Comparison of ENCODE assay signal across 8 mouse cellular contexts in genomic region chr2:180745248-180745927, GRCm38 (mm10). TPM values are rescaled to one million over a fixed set of nuclear protein-coding genes. Genes with fewer than 3 reads are reported as not detected.
DNase-seq lines count a peak whose midpoint lies in the region; ATAC-seq lines count a peak whose summit lies in the region.

No protein-coding gene starts in this region.

- WGBS in hindbrain, embryonic 15.5 days = 35% methylated on average over 17 of the region's 17 CpGs

- H3K4me1 ChIP-seq in hindbrain, embryonic 15.5 days (replicated peaks) = peaks cover 4% of the 10 kb centered on the region; the same call in 1 of the 2 replicates

- peak; percentile 91 for DNase-seq in NIH3T3 (ENCODE audit: low read depth)
- peak; percentile 74 for DNase-seq in cerebellum, adult 9-11 months
- peak; percentile 60 to 95 for DNase-seq in frontal cortex, adult 2 months (ENCODE audit: extremely low spot score in 1 of 2, low spot score in 1 of 2)
- DNase-seq in layer of hippocampus, postnatal 36 days = peak; percentile 77 to 83
- DNase-seq in lung, postnatal 36 days = peak; percentile 94
- peak; percentile 84 for DNase-seq in right cerebral cortex, adult 18-20 months
- DNase-seq in urinary bladder, adult 2 months (ENCODE audit: low spot score) = peak; percentile 69

- no peaks in the 10 kb centered on the region; the same call in 1 of the 2 replicates for H3K27me3 ChIP-seq in hindbrain, embryonic 15.5 days

- H3K4me2 ChIP-seq in hindbrain, embryonic 15.5 days = no peak overlapping the region

- H3K36me3 ChIP-seq in hindbrain, embryonic 15.5 days = no peaks in the 10 kb centered on the region

- ATAC-seq in hindbrain, embryonic 15.5 days (ENCODE audit: low FRiP score, low read depth) = peak; percentile 77

- H3K27ac ChIP-seq in hindbrain, embryonic 15.5 days (replicated peaks) = no peak overlapping the region

- H3K9ac ChIP-seq in hindbrain, embryonic 15.5 days = no peak overlapping the region

- H3K9me3 ChIP-seq in hindbrain, embryonic 15.5 days = no peaks in the 10 kb centered on the region

- no peak overlapping the region for H3K4me3 ChIP-seq in hindbrain, embryonic 15.5 days

RNA-seq across cellular contexts. Expression of gene Slc17a9, which starts 20.3 kb away (rescaled TPM):
- polyA plus RNA-seq in frontal cortex, adult 2 months (2012; rRNA removed) = 1.00 and 1.1 TPM in 2 replicates
- polyA plus RNA-seq in hindbrain, embryonic 15.5 days (2015; fragmentation: Nextera tagmentation; extraction: Ambion mirVana) = 0.29 and 0.33 TPM in 2 replicates
- under 1 TPM in 1 of 2 experiments, not detected in 1; 0.51 TPM for total RNA-seq in layer of hippocampus, postnatal 36 days (2021)
- 4.6 and 5.3 TPM in 2 replicates for polyA plus RNA-seq in urinary bladder, adult 2 months (2012; rRNA removed)

RNA-seq across cellular contexts. Expression of gene Bhlhe23, which starts 31.3 kb away (rescaled TPM):
- polyA plus RNA-seq in frontal cortex, adult 2 months (2012; rRNA removed) = 0.04 and 0.08 TPM in 2 replicates
- polyA plus RNA-seq in hindbrain, embryonic 15.5 days (2015; fragmentation: Nextera tagmentation; extraction: Ambion mirVana) = 0.73 and 5.2 TPM in 2 replicates
- not detected for total RNA-seq in layer of hippocampus, postnatal 36 days (2021)
- not detected in 2 replicates for polyA plus RNA-seq in urinary bladder, adult 2 months (2012; rRNA removed)

RNA-seq across cellular contexts. Expression of gene Gid8, which starts 35.5 kb away (rescaled TPM):
- 57.0 and 57.7 TPM in 2 replicates for polyA plus RNA-seq in frontal cortex, adult 2 months (2012; rRNA removed)
- polyA plus RNA-seq in hindbrain, embryonic 15.5 days (2015; fragmentation: Nextera tagmentation; extraction: Ambion mirVana) = 51.6 and 54.9 TPM in 2 replicates
- 10 to 100 TPM; 63.3 to 63.4 TPM for total RNA-seq in layer of hippocampus, postnatal 36 days (2021)
- 59.7 and 64.6 TPM in 2 replicates for polyA plus RNA-seq in urinary bladder, adult 2 months (2012; rRNA removed)

RNA-seq across cellular contexts. Expression of gene Dido1, which starts 35.6 kb away (rescaled TPM):
- 36.9 and 39.7 TPM in 2 replicates for polyA plus RNA-seq in frontal cortex, adult 2 months (2012; rRNA removed)
- 24.4 and 27.8 TPM in 2 replicates for polyA plus RNA-seq in hindbrain, embryonic 15.5 days (2015; fragmentation: Nextera tagmentation; extraction: Ambion mirVana)
- total RNA-seq in layer of hippocampus, postnatal 36 days (2021) = 10 to 100 TPM; 52.2 to 61.1 TPM
- 24.7 and 25.8 TPM in 2 replicates for polyA plus RNA-seq in urinary bladder, adult 2 months (2012; rRNA removed)
